Mouse (Mus musculus) hindbrain, embryonic 16.5 days (tissue): ENCODE data around the gene Dst. TPM values are rescaled to one million over a fixed set of nuclear protein-coding genes. Genes with fewer than 3 reads are reported as not detected.

ENCODE experiments used
- ATAC-seq: fragments of 200-750 bp; cut with Nextera tagmentation; 2 replicates; pipeline ENCODE4 v1.8.0; 2017; ENCODE audit warnings: moderate TSS enrichment, moderate library complexity
- H3K27ac ChIP-seq: fragments of 300-500 bp; sonication (generic); 2 replicates; pipeline ENCODE4 v1.5.1; 2014; ENCODE audit warnings: low read depth, mild to moderate bottlenecking, control low read depth, low read length, moderate library complexity
- H3K27me3 ChIP-seq: fragments of 300-500 bp; sonication (generic); replicated peaks from 2 replicates; pipeline ENCODE4 v1.6.1; 2014; ENCODE audit warnings: low read length; ENCODE audit not compliant: control insufficient read depth, insufficient read depth
- H3K36me3 ChIP-seq: fragments of 300-500 bp; sonication (generic); 2 replicates; pipeline ENCODE4 v1.6.1; 2014; ENCODE audit warnings: mild to moderate bottlenecking, low read length, moderate library complexity, mixed read lengths; ENCODE audit not compliant: control insufficient read depth, insufficient read depth
- H3K4me1 ChIP-seq: fragments of 300-500 bp; sonication (generic); 2 replicates; pipeline ENCODE4 v1.6.1; 2014; ENCODE audit warnings: low read depth, low read length; ENCODE audit not compliant: control insufficient read depth, insufficient read depth
- H3K4me2 ChIP-seq: fragments of 300-500 bp; sonication (generic); 2 replicates; pipeline ENCODE4 v1.6.1; 2014; ENCODE audit warnings: mild to moderate bottlenecking, low read length, control low read depth, moderate library complexity
- H3K4me3 ChIP-seq: fragments of 300-500 bp; sonication (generic); 2 replicates; pipeline ENCODE4 v1.5.1; 2014; ENCODE audit warnings: mild to moderate bottlenecking, low read length, control low read depth, moderate library complexity
- H3K9ac ChIP-seq: fragments of 300-500 bp; sonication (generic); 2 replicates; pipeline ENCODE4 v1.6.1; 2014; ENCODE audit warnings: low read depth, mild to moderate bottlenecking, control low read depth, low read length, moderate library complexity
- H3K9me3 ChIP-seq: fragments of 300-500 bp; sonication (generic); 2 replicates; pipeline ENCODE4 v1.6.1; 2014; ENCODE audit warnings: mild to moderate bottlenecking, low read length, moderate library complexity; ENCODE audit not compliant: control insufficient read depth
- WGBS: fragments of 180-500 bp; shearing (Covaris S2); extraction: QIAGEN DNeasy Blood & Tissue Kit; methylation state at CpG from one replicate; pipeline ENCODE4 v1.1.7; 2014; 5-methylcytosine and 5-hydroxymethylcytosine counted together
- polyA plus RNA-seq: library from polyadenylated mRNA; unstranded; fragments of >200 nt; fragmentation: Nextera tagmentation; extraction: Ambion mirVana; gene quantifications from 2 replicates; pipeline ENCODE4 v1.2.1, GENCODE M21; 2015

Gene Dst
- polyA plus RNA-seq, 1 experiment from 2014 or later, result 38.3 TPM

DNA sequence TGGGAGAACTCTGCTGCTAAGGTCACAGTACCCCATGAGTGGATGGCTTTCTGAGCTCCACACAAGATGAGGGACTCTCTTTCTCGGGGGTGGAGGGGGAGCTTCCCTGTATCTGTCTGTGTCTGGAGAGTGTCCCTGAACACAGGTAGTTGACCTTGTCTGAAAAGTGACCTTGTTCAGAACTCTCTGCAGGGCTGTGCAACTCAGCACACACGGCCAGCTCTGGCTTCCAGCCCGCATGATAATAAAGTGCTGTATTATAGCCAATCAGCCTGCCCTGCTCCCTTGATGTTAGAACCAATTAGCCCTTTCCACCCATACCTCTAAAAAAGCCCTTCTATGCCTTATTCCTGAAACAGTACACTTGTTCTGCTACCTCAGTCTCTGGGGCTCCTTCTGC lies 188.9 kb downstream of the Dst start:
- peak; percentile 15; the same call in 1 of the 2 replicates for ATAC-seq
- Histone ChIP-seq H3K27ac (no peak overlapping the region), H3K4me3 (no peak overlapping the region), H3K27me3 (no peaks in the 10 kb centered on the region), H3K36me3 (no peaks in the 10 kb centered on the region), H3K9me3 (no peaks in the 10 kb centered on the region), H3K4me2 (no peak overlapping the region), H3K9ac (no peak overlapping the region), H3K4me1 (peaks cover 9% of the 10 kb centered on the region)
- 44% methylated on average over 3 of the region's 3 CpGs for WGBS

GRCm38 (mm10) chr1:34097640-34098039 lies 189.6 kb downstream of the Dst start:
- peak; percentile 83 for ATAC-seq
- 27% methylated on average over 4 of the region's 4 CpGs for WGBS
- Histone ChIP-seq H3K9me3 (no peaks in the 10 kb centered on the region), H3K36me3 (no peaks in the 10 kb centered on the region), H3K27me3 (no peaks in the 10 kb centered on the region), H3K4me2 (no peak overlapping the region), H3K4me3 (no peak overlapping the region), H3K9ac (no peak overlapping the region), H3K27ac (no peak overlapping the region), H3K4me1 (peaks cover 9% of the 10 kb centered on the region)

DNA sequence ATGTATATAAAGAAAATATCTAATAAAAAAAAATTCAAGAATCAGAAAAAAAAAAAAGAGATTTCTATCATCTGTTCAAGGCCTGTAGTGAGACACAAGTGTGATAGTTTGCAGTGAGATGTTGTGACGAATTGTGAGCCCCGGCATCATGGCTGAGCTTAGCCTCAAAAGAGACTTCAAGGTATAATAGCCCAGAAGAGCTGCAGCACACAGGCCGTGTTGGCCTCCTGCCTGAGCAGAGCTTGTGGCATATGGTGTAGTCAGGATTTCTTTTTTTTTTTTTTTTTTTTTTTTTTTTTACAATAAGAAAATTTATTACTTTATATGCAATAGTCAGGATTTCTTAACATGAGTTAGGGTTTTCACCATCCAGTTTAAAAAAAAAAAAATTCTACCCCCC lies 191.4 kb downstream of the Dst start:
- Histone ChIP-seq H3K4me2 (no peak overlapping the region), H3K4me1 (peaks cover 6% of the 10 kb centered on the region), H3K27ac (no peak overlapping the region), H3K4me3 (no peak overlapping the region), H3K36me3 (no peaks in the 10 kb centered on the region), H3K9ac (no peak overlapping the region), H3K27me3 (no peaks in the 10 kb centered on the region), H3K9me3 (no peaks in the 10 kb centered on the region)
- 38% methylated on average over 3 of the region's 3 CpGs for WGBS
- no peak for ATAC-seq

GRCm38 (mm10) chr1:34100385-34100784 lies 192.4 kb downstream of the Dst start:
- H3K9ac ChIP-seq, result no peak overlapping the region
- no peak for ATAC-seq
- H3K4me2 ChIP-seq, result no peak overlapping the region
- peaks cover 6% of the 10 kb centered on the region for H3K4me1 ChIP-seq
- H3K27ac ChIP-seq, result no peak overlapping the region
- no peak overlapping the region for H3K4me3 ChIP-seq
- H3K27me3 ChIP-seq, result no peaks in the 10 kb centered on the region
- no peaks in the 10 kb centered on the region for H3K36me3 ChIP-seq
- H3K9me3 ChIP-seq, result no peaks in the 10 kb centered on the region
- WGBS, result 28% methylated on average over 4 of the region's 4 CpGs

GRCm38 (mm10) chr1:34102604-34103003 lies 194.6 kb downstream of the Dst start:
- Histone ChIP-seq H3K27ac (no peak overlapping the region), H3K4me1 (peaks cover 2% of the 10 kb centered on the region), H3K4me3 (no peak overlapping the region), H3K27me3 (no peaks in the 10 kb centered on the region), H3K36me3 (no peaks in the 10 kb centered on the region), H3K9me3 (no peaks in the 10 kb centered on the region), H3K9ac (no peak overlapping the region), H3K4me2 (no peak overlapping the region)
- 94% methylated on average over 2 of the region's 2 CpGs for whole genome bisulfite sequencing
- no peak for ATAC-seq

GRCm38 (mm10) chr1:34103176-34103575 lies 195.2 kb downstream of the Dst start:
- H3K4me3 ChIP-seq, result no peak overlapping the region
- no peak for ATAC-seq
- WGBS, result 73% methylated on average over 3 of the region's 3 CpGs
- no peak overlapping the region for H3K9ac ChIP-seq
- no peaks in the 10 kb centered on the region for H3K36me3 ChIP-seq
- H3K27me3 ChIP-seq, result no peaks in the 10 kb centered on the region
- H3K4me2 ChIP-seq, result no peak overlapping the region
- H3K9me3 ChIP-seq, result no peaks in the 10 kb centered on the region
- H3K27ac ChIP-seq, result no peak overlapping the region
- peaks cover 2% of the 10 kb centered on the region; the same call in 1 of the 2 replicates for H3K4me1 ChIP-seq

GRCm38 (mm10) chr1:34103713-34104172 lies 195.7 kb downstream of the Dst start:
- Histone ChIP-seq H3K4me2 (no peak overlapping the region; the same call in 1 of the 2 replicates), H3K9me3 (no peaks in the 10 kb centered on the region), H3K27ac (no peak overlapping the region), H3K4me1 (peaks cover 2% of the 10 kb centered on the region; the same call in 1 of the 2 replicates), H3K9ac (no peak overlapping the region), H3K4me3 (no peak overlapping the region), H3K36me3 (no peaks in the 10 kb centered on the region), H3K27me3 (no peaks in the 10 kb centered on the region)
- WGBS, result 5% methylated on average over 3 of the region's 3 CpGs
- peak; percentile 35; the same call in 1 of the 2 replicates for ATAC-seq

DNA sequence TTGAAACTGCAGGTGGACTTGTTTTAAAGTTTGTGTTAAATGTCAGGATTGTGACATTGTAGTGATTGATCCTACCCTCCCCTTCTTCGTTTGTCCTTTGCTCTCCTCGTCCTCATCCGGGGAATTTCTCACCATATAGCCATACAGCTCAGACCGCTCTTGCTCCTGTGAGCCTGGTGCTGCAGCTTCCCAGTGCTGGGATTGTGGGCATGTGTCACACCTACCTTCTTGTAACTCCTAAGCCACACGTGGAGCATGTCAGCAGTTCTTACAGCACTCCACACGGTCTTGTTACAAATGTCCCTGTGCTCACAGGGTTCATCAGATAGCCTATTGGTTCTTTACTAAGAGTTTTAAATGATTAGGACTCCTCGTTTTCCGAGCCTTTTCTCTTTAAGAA lies 196.8 kb downstream of the Dst start:
- Histone ChIP-seq H3K27ac (no peak overlapping the region), H3K9me3 (no peaks in the 10 kb centered on the region), H3K36me3 (no peaks in the 10 kb centered on the region), H3K4me3 (no peak overlapping the region), H3K4me1 (peaks cover 2% of the 10 kb centered on the region; the same call in 1 of the 2 replicates), H3K9ac (no peak overlapping the region), H3K27me3 (no peaks in the 10 kb centered on the region), H3K4me2 (no peak overlapping the region)
- no peak for ATAC-seq
- WGBS, result 28% methylated on average over 8 of the region's 8 CpGs

GRCm38 (mm10) chr1:34106606-34107005 lies 198.6 kb downstream of the Dst start:
- Histone ChIP-seq H3K4me3 (no peak overlapping the region), H3K4me2 (no peak overlapping the region), H3K4me1 (0 out of 2 replicates have a peak, but pooled peaks cover 2% of the 10 kb centered on the region), H3K36me3 (no peaks in the 10 kb centered on the region), H3K27me3 (no peaks in the 10 kb centered on the region), H3K9me3 (no peaks in the 10 kb centered on the region), H3K27ac (no peak overlapping the region), H3K9ac (no peak overlapping the region)
- 19% methylated on average over 8 of the region's 8 CpGs for WGBS
- ATAC-seq, result no peak

DNA sequence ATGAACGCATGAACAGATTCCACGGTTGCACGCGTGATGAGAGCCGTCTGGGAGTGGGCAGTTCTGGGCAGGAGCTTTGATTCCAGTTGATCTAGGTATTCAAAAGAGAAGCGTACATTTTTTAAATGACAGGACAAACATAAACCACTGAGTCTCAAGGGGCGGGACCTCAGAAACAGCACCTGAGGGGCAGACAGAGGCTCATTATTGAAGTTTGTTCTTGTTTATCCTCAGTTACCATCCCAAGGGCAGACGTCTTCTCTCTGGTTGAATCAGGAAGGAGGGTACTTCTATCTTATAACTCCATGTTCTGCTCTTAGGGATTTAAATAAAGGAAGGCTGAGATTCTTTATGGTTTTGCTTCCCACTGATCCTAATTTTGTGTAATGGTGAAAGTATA lies 199.1 kb downstream of the Dst start:
- Histone ChIP-seq H3K36me3 (no peaks in the 10 kb centered on the region), H3K4me2 (no peak overlapping the region), H3K4me3 (no peak overlapping the region), H3K27ac (no peak overlapping the region), H3K9ac (no peak overlapping the region), H3K4me1 (0 out of 2 replicates have a peak, but pooled peaks cover 2% of the 10 kb centered on the region), H3K9me3 (no peaks in the 10 kb centered on the region), H3K27me3 (no peaks in the 10 kb centered on the region)
- 40% methylated on average over 8 of the region's 8 CpGs for WGBS
- no peak for ATAC-seq
